Mouse (Mus musculus) thymus, adult 2 months (tissue): ENCODE results near the gene Plcg2.

ENCODE experiments used
- CTCF ChIP-seq: fragments of 200-500 bp; IDR thresholded peaks from 2 replicates; pipeline ENCODE4 v1.5.1; 2012; ENCODE audit warnings: mild to moderate bottlenecking, control low read depth, low read length, moderate library complexity, borderline replicate concordance; ENCODE audit not compliant: control insufficient read depth, poor library complexity, insufficient read depth; ENCODE audit errors: extremely low read depth
- POLR2A ChIP-seq: fragments of 200-500 bp; IDR thresholded peaks from 2 replicates; pipeline ENCODE4 v1.6.1; 2012; ENCODE audit warnings: mild to moderate bottlenecking, low read length, control low read depth, moderate library complexity; ENCODE audit not compliant: control insufficient read depth, poor library complexity, insufficient read depth; ENCODE audit errors: extremely low read depth

DNA sequence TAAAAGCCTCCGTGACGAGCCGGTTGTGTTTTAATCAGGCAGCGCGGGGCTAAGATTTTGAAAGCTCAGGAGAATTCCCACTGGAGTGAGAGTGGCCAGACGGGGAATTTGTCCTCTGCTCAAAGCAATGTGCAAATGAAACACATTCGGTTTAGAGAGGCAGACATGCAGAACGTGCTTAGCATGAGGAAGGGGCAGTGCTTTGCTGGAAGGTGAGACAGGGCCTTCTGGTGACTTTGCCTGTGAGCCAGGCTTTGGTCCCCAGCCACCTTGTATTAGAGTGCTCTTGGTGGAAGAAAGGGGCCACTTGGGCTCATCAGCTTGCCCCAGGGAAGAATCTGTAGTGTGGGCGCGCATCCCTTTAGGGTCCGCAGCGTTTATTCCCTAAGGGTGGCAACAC, 106.0 kb downstream of the Plcg2 start:
- no peak for TF ChIP-seq POLR2A
- no peak for TF ChIP-seq CTCF
